Mouse (Mus musculus) thymus, postnatal 0 days (tissue): ENCODE results near the gene Heg1. TPM values are rescaled to one million over a fixed set of nuclear protein-coding genes. Genes with fewer than 3 reads are reported as not detected.

Experiments used
- DNase-seq: peaks from one replicate; pipeline ENCODE4 v3.0.0-alpha.2; 2015; ENCODE audit warnings: low spot score
- polyA plus RNA-seq: library from polyadenylated mRNA; unstranded; fragments of >200 nt; fragmentation: Nextera tagmentation; extraction: Ambion mirVana; gene quantifications from 2 replicates; pipeline ENCODE4 v1.2.1, GENCODE M21; 2015

Heg1 gene
- polyA plus RNA-seq, 1 experiment from 2014 or later, result 17.1 TPM

- DNase-seq, result peak; percentile 50
These were observed 85.7 kb downstream of the Heg1 start for GRCm38 (mm10) chr16:33769848-33770247.

GRCm38 (mm10) chr16:33770778-33771454, 86.7 kb downstream of the Heg1 start:
- DNase-seq, result no peak

- DNase-seq, result no peak
These were observed 88.6 kb downstream of the Heg1 start for GRCm38 (mm10) chr16:33772809-33773208.

DNA sequence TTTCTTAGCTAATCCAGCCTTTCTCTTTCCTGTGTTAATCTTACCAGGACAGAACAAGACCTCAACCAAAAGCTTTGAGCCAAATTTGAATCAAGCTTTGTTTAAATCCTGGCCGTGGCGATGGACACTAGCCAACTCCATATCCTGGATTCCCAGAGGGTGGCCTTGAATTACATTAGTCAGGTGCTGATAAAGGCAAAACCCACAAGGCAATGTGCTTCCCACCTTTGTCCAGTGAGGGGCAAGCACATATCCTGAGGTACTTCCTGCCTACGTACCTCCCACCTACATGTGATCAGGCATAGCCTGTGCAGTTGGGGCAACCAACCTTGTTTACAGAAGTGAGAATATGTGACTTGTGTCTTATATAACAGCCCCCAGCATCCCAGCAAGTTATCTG, 90.8 kb downstream of the Heg1 start:
- DNase-seq, result no peak

- DNase-seq, result no peak
These were observed 91.7 kb downstream of the Heg1 start for GRCm38 (mm10) chr16:33775733-33776335.

DNA sequence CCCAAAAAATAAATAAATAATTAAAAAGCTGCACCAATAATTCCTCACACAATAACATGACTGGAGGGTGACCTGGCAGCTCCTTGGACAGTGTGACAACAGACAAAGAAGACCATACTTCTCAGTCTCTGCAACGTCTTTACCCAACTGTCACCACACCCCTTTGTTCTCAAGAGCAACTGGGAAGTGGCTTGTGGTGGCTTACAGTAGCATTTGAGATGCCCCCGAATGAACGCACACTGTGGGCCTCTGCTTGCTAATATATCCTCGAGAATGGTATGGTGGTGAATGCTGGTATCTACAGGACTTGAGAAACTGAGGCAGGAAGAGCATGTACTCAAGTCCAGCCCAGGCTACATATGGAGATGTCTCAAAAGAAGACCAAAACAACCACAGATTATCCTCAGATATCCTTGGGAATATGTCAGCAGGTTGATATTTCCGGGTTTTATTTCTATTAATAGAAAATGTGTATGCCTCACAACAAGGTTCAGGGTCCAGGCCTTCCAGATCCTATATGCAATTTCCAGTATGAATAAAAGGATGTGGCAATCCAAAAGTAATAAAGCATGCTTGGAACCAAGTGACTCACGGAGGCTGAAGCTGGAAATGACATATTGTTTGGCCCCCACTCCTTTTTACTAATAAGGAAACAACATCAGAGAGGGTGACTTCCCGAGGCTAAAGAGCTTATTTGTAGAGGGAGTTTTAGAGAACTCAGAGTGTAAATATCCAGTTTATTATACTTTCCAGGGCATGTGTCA, 92.8 kb downstream of the Heg1 start:
- peak; percentile 41 for DNase-seq

DNA sequence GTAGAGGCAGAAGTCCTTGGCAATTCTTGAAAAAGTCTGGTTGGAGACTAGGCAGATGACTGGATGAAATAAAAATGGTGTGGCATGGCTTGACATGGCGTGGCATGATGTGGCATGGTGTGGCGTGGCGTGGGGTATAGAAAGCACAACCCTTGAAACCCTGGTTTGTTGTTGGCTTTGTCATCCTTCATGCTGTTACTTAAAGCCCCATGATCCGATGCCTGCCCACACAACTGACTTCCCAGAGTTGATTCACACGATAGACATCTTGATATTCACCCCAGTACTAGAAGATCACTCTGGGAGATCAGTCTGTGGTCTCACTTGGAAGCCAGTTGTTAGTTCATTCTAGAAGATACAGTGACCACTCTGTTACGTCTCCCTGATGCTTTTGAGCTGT, 93.4 kb downstream of the Heg1 start:
- DNase-seq, result no peak

DNA sequence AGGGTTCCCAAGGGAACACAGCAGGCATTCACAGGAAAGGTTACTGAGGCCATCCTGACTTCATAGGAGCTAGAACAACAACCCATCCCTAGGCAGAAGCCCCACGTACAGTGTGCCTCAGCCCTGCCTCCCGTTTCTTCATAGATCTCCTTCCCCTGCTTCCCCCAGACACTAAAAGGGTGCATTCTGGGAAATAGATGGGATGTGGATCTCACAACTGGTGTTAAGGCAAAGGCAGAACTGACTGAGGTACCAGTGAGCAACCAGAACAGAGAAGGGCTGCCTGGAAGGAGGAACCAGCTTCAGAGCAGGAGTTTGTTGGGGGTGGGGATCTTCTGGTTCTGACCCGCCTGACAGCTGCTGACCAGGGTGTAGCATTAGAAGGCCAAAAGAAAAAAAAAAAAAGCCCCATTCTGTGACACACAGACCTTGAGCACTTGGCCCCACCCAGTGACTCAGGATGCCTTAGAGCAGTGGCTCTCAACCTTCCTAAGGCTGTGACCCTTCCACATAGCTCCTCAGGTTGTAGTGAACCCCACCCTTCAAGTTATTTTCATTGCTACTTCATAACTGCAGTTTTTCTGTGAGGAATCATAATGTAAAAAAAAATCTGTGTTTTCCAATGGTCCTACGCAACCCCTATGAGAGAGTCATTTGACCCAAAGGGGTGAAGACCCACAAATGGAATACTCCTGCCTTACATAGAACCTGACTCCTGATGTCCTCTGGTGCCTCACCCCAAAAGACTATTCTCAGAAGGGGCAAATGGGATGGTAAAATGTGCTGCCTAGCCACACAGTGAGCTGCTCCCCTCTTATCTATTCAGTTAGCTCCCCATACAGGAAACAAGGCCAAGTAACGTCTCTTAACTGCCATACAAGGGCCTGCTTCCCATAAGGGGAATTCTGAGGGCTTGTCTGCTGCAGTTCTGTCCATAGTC, 97.9 kb downstream of the Heg1 start:
- DNase-seq, result no peak

DNA sequence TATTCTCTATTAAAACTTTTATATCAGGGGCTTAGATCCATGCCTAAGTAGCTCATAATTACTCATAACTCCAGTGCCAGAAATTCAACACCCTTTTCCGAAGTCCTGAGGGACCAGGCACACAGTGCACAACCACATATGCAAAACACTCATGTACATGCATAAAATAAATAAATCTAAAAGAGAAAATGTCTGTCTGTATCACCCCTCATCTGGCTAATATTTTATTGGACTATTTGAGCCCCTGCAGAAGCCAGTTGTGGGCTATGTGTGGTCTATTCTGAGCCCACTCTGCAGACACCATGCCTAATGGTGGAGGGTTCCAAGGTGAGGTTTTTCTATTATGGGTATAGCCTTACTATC, 98.5 kb downstream of the Heg1 start:
- DNase-seq, result no peak

DNA sequence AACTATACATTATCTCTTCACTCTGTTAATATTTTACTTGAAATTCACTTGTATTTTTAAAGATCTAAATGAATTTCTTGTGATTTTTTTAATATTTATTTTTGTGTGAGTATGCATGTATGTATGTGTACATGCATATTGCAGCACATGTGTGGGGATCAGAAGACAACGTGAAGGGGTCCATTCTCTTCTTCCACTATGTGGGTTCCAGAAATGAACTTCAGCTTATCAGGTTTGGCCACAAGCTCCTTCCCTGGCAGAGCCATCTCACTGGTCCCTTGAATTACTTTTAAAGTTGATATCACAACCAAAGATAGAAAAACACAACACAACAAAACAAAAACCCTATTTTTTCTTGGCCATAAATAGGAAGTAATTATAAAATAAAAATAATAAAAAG, 100.4 kb downstream of the Heg1 start:
- no peak for DNase-seq

- no peak for DNase-seq
These were observed 101.0 kb downstream of the Heg1 start for GRCm38 (mm10) chr16:33785092-33785704.

GRCm38 (mm10) chr16:33786657-33787390, 102.7 kb downstream of the Heg1 start:
- DNase-seq, result no peak

DNA sequence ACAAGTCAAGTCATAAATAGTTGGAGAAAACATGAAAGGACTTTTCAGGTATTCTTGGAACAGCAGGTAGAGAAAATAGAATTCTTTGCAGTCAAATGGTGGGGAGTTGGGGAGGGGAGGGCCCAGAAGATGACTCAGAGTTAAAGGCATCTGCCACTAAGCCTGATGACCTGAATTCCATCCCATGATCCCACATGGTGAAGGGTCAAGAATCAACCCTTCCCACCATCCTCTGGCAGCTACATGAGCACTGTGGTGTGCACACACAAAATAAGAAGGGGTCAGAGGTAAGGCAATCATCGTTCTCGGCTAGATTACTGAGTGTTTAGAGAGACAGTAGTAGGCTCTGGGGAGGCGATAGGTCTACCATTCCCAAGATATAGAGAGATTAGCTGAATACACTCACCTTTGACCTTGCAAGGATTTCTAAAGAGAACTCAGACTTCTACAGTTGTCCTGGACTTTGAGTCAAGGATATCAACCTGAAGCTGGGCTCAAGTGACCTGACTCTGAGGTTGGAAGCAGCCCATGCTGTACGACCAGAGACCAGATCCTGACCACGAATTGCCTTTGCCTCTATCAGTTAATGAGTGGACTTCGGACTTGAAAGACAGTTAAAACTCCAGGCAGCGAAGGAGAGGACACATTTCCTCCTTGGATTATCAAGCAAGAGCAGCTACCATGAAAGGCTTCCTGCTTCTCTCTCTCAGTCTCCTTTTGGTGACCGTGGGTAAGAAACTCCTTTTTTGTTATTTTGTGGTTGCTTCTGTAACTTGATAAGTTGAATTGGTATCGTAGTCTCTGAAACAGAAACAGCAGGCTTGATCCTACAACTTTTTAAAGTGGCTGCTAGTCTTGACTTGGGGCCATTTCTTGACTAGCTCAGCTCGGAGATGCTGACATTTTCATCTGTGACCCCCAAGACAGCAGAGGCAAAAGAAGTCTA, 109.9 kb downstream of the Heg1 start, which contains the start of gene Muc13:
TSS of gene Muc13 (plus strand) at position 192 of the 946 bp plus-strand sequence.
- peak; percentile 17 for DNase-seq

DNA sequence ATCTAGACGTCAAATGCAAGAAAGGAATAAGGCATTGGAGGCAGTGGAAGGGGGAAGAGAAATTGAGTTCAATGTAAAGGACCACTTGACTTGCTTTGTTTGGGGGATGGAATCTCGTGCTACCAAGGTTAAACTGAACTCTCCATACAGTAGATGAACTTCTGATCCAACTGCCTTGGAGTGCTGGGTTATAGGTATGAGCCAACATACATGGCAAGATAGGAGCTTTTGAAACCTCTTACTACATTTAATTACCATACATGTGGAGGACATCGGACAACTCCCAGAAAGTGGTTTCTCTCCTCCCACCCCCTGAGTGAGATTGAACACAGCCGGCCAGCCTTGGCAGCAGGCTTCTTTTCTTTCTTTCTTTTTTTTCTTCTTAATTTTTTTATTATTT, 110.9 kb downstream of the Heg1 start:
- no peak for DNase-seq

DNA sequence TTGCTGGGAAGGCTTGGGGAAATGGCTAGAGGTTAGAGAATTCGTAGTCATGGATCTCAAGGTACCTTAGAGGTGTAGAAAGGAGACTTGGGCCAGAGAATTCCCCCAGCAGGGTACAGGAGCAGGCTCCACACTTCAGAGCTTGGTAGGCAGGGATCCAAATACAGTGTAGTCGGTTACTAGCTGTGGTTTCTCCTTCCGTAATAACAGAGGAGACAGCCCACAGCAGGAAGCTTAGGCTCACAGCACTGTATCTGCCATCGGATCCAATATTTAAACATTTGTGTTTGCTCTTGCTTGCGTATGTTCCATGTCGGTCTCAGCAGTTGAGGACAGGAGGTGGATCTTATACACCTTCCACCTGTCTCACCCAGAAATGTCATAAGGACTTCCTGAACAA, 111.7 kb downstream of the Heg1 start:
- peak; percentile 18 for DNase-seq

GRCm38 (mm10) chr16:33796756-33797155, 112.6 kb downstream of the Heg1 start:
- no peak for DNase-seq

GRCm38 (mm10) chr16:33797860-33798259, 113.7 kb downstream of the Heg1 start:
- no peak for DNase-seq

DNA sequence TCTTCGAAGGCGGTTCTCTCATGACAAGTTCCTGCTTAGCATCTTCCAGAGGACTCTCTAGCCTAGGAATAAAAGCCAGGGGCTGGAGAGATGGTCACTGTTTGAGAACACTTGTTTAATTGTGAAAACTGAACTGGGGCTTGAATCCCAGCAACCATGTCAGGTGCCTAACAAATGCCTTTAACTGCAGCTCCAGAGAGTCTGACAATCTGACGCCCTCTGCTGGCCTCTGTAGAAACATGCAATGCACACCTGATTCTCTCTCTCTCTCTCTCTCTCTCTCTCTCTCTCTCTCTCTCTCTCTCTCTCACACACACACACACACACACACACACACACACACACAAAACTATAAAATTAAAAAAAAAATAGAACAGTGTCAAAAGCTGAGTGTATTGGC, 125.8 kb downstream of the Heg1 start:
- DNase-seq, result no peak
